29 mouse cellular contexts compared by ENCODE assay signal in genomic region chr5:143051851-143052250, GRCm38 (mm10).
A peak's percentile ranks its signal among the peaks of the same experiment; 100 is the strongest.
DNase-seq lines count a peak whose midpoint lies in the region; ATAC-seq and TF ChIP-seq lines count a peak whose summit lies in the region.
"Had no signal": no experiment of that assay in that cellular context is flagged by ENCODE, and none has a peak within 500 bp of the region (broad histone marks: within the 10 kb centered on the region; RNA-seq: fewer than 3 reads in every experiment).

No protein-coding gene starts in this region.

- no peak overlapping the region for H3K4me2 ChIP-seq in heart, embryonic 13.5 days
- peak overlapping the region; percentile 61 for H3K4me2 ChIP-seq in liver, embryonic 13.5 days
- H3K4me2 ChIP-seq in myocyte (ENCODE audit: low read depth): peak overlapping the region; percentile 43
- H3K4me2 ChIP-seq in forebrain, embryonic 12.5 days: no peak overlapping the region
- H3K4me2 ChIP-seq: hindbrain, embryonic 12.5 days; limb, embryonic 12.5 days; midbrain, embryonic 13.5 days; neural tube, embryonic 12.5 days; stomach, embryonic 15.5 days had no signal

- H3K4me1 ChIP-seq in heart, embryonic 13.5 days: peaks cover 92% of the 10 kb centered on the region
- peaks cover 71% of the 10 kb centered on the region for H3K4me1 ChIP-seq in G1E (ENCODE audit: insufficient read depth, low read depth, low read length)
- peaks cover 98% of the 10 kb centered on the region for H3K4me1 ChIP-seq in liver, embryonic 13.5 days (replicated peaks)
- H3K4me1 ChIP-seq in forebrain, embryonic 12.5 days: peaks cover 46% of the 10 kb centered on the region

- no peak overlapping the region for H3ac ChIP-seq in myocyte (ENCODE audit: control insufficient read depth, insufficient read length)

- no peak overlapping the region for H3K4me3 ChIP-seq in heart, embryonic 13.5 days
- H3K4me3 ChIP-seq in G1E (ENCODE audit: low read depth, low read length) (peak overlapping the region; percentile 53; the same call in 1 of the 2 replicates), myocyte (no peak overlapping the region)
- 0 out of 2 replicates have a peak overlapping the region, but pooled peaks have one; percentile 1 for H3K4me3 ChIP-seq in liver, embryonic 13.5 days (replicated peaks)
- no peak overlapping the region for H3K4me3 ChIP-seq in forebrain, embryonic 12.5 days (replicated peaks)
- H3K4me3 ChIP-seq: embryonic facial prominence, embryonic 10.5 days; forebrain, embryonic 10.5 days; hindbrain, embryonic 12.5 days; limb, embryonic 12.5 days; megakaryocyte, embryonic 14.5 days; midbrain, embryonic 13.5 days; neural tube, embryonic 12.5 days; stomach, embryonic 15.5 days had no signal

- TF ChIP-seq CTCF in G1E (IDR thresholded peaks at IDR 0.05; ENCODE audit: low read depth, low read length): no peak

- no peak for ATAC-seq in heart, embryonic 13.5 days (ENCODE audit: extremely low read depth, insufficient number of reproducible peaks, low FRiP score, low TSS enrichment)
- ATAC-seq in G1E (ENCODE audit: extremely low read depth, insufficient number of reproducible peaks, low FRiP score, poor library complexity, severe bottlenecking): no peak
- no peak for ATAC-seq in liver, embryonic 13.5 days (ENCODE audit: low read depth)
- no peak for ATAC-seq in forebrain, embryonic 12.5 days (ENCODE audit: low FRiP score)
- ATAC-seq: forebrain, postnatal 0 days; inflammation-experienced regulatory T-cells, adult 6 months; midbrain, embryonic 13.5 days had no signal

- no peak overlapping the region for H3K9ac ChIP-seq in heart, embryonic 13.5 days
- H3K9ac ChIP-seq in liver, embryonic 13.5 days: peak overlapping the region; percentile 65
- H3K9ac ChIP-seq in forebrain, embryonic 12.5 days: no peak overlapping the region
- H3K9ac ChIP-seq: forebrain, postnatal 0 days; hindbrain, embryonic 12.5 days; limb, embryonic 12.5 days; midbrain, embryonic 13.5 days; neural tube, embryonic 12.5 days; stomach, embryonic 15.5 days had no signal

- DNase-seq in heart, postnatal 10 days: no peak
- DNase-seq in G1E (ENCODE audit: low spot score): no peak
- DNase-seq in liver, embryonic 13.5 days: no peak
- no peak for DNase-seq in thymus, postnatal 10 days (ENCODE audit: low spot score in 2 of 2)
- no peak for DNase-seq in T-cell, adult 2 months (ENCODE audit: low spot score)
- DNase-seq: adrenal gland, postnatal 36 days; cerebellum, adult 11 months; cerebellum, adult 9-11 months; forebrain, postnatal 0 days; gastrocnemius, postnatal 14 days; heart, adult 18-20 months; kidney, adult 18-20 months; kidney, postnatal 10 days; lung, adult 2 months; lung, postnatal 14 days; right cerebral cortex, adult 18-20 months; thymus, postnatal 4 days had no signal

- H3K36me3 ChIP-seq in heart, embryonic 13.5 days: peaks cover 29% of the 10 kb centered on the region
- H3K36me3 ChIP-seq in G1E (replicated peaks) (peaks cover 76% of the 10 kb centered on the region), myocyte (ENCODE audit: control insufficient read depth, insufficient read depth) (no peaks in the 10 kb centered on the region)
- peaks cover 36% of the 10 kb centered on the region for H3K36me3 ChIP-seq in liver, embryonic 13.5 days
- 0 out of 2 replicates have a peak, but pooled peaks cover 11% of the 10 kb centered on the region for H3K36me3 ChIP-seq in forebrain, embryonic 12.5 days (replicated peaks)

- H3K79me2 ChIP-seq in myocyte (ENCODE audit: control insufficient read depth, insufficient read depth): no peaks in the 10 kb centered on the region

- H3K27ac ChIP-seq in heart, embryonic 13.5 days (replicated peaks): peak overlapping the region; percentile 89; the same call in 1 of the 2 replicates
- peak overlapping the region; percentile 96 for H3K27ac ChIP-seq in liver, embryonic 13.5 days
- no peak overlapping the region for H3K27ac ChIP-seq in forebrain, embryonic 12.5 days
- H3K27ac ChIP-seq: embryonic facial prominence, embryonic 10.5 days; hindbrain, embryonic 12.5 days; limb, embryonic 12.5 days; midbrain, embryonic 13.5 days; neural tube, embryonic 12.5 days had no signal

- H3K9me3 ChIP-seq in heart, embryonic 13.5 days: no peaks in the 10 kb centered on the region
- no peaks in the 10 kb centered on the region for H3K9me3 ChIP-seq in G1E (replicated peaks)
- H3K9me3 ChIP-seq in liver, embryonic 13.5 days (replicated peaks): no peaks in the 10 kb centered on the region
- no peaks in the 10 kb centered on the region for H3K9me3 ChIP-seq in forebrain, embryonic 12.5 days
- H3K9me3 ChIP-seq: embryonic facial prominence, embryonic 10.5 days; forebrain, embryonic 10.5 days; hindbrain, embryonic 12.5 days; limb, embryonic 12.5 days; megakaryocyte, embryonic 14.5 days; midbrain, embryonic 13.5 days; neural tube, embryonic 12.5 days; stomach, embryonic 15.5 days had no signal

- no peak for TF ChIP-seq POLR2A in myocyte (IDR thresholded peaks at IDR 0.05; ENCODE audit: insufficient read length, low read depth)

- WGBS in heart, embryonic 13.5 days: 73% methylated on average over 6 of the region's 6 CpGs
- 55% methylated on average over 6 of the region's 6 CpGs for WGBS in liver, embryonic 13.5 days (ENCODE audit: insufficient replicate concordance)
- WGBS in forebrain, embryonic 12.5 days: 82% methylated on average over 6 of the region's 6 CpGs

- no peaks in the 10 kb centered on the region for H3K27me3 ChIP-seq in heart, embryonic 13.5 days (replicated peaks)
- H3K27me3 ChIP-seq in G1E (ENCODE audit: insufficient read depth, low read length): no peaks in the 10 kb centered on the region
- H3K27me3 ChIP-seq in liver, embryonic 13.5 days: no peaks in the 10 kb centered on the region
- H3K27me3 ChIP-seq in myocyte (ENCODE audit: control insufficient read depth, insufficient read depth, insufficient read length): no peaks in the 10 kb centered on the region
- H3K27me3 ChIP-seq in forebrain, embryonic 12.5 days: no peaks in the 10 kb centered on the region
- H3K27me3 ChIP-seq: hindbrain, embryonic 12.5 days; limb, embryonic 12.5 days; megakaryocyte, embryonic 14.5 days; midbrain, embryonic 13.5 days; neural tube, embryonic 12.5 days; stomach, embryonic 15.5 days had no signal

- intact Hi-C loops in heart, postnatal 10 days (cut with DNase I): no loop called here

TF ChIP-seq in myocyte, 11 proteins besides CTCF, POLR2A, EP300 and RAD21:
- peak in 1 of 3 experiments; percentile 35 for TF ChIP-seq MYOD1 (IDR thresholded peaks at IDR 0.05; ENCODE audit: control insufficient read depth in 1 of 3, insufficient read length in 2 of 3, low read depth in 2 of 3)
- TF ChIP-seq TCF3 (IDR thresholded peaks at IDR 0.05; ENCODE audit: insufficient read length, low read depth): no peak
TF ChIP-seq in myocyte: peak in this region for 1.

Comparison
In these comparisons a context has a peak if more than half of its experiments do, and no peak if none do; other contexts are left out.
1. H3K4me2 ChIP-seq: peak in liver, embryonic 13.5 days (single experiment) and myocyte (single experiment); none in heart, embryonic 13.5 days (single experiment) and forebrain, embryonic 12.5 days (single experiment).
2. H3K4me3 ChIP-seq: peak in G1E (single experiment) and liver, embryonic 13.5 days (single experiment); none in heart, embryonic 13.5 days (single experiment), myocyte (single experiment) and forebrain, embryonic 12.5 days (single experiment).